Mouse (Mus musculus): ENCODE measurements at regions not wholly inside any gene's neighbourhood (a gene's known extent, or its start where the extent isn't known, plus 50 kb on each side); places are given as distances from the start of the nearest gene placed in this dataset.
A peak's percentile ranks its signal among the peaks of the same experiment; 100 is the strongest.

DNA sequence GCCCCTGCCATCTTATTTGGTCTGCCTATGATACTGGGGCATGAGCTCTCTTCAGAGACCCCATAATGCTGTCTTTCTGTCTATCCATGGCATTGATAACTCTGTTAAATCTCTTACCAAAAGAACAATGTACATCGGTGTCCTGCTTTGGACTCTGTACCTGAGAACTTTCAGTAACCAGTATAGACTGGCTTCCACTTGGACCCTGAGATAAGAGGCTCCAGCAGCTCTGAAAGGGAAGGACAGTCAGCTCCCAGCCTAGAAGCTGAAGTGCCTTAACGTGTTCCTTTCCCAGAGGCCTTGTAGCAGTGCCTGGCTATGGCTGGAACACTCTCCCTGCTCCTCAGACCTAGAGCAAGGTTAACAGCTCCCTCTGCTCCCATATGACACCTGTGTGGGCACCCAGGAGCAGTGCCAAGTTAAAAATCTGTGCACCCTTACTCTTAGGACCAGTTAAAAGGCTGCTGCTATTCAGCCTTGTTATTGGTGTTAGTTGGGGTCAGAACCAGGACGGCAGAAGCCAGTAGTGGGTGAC lies 343.8 kb upstream of the Hs6st1 start:
- DNase-seq, result no peak

GRCm38 (mm10) chr1:35726596-35726995 lies 341.6 kb upstream of the Hs6st1 start:
- DNase-seq, result peak; percentile 45

GRCm38 (mm10) chr1:35727310-35727990 lies 340.8 kb upstream of the Hs6st1 start:
- DNase-seq, result peak; percentile 84

GRCm38 (mm10) chr1:35729785-35730295 lies 338.4 kb upstream of the Hs6st1 start:
- DNase-seq, result no peak

DNA sequence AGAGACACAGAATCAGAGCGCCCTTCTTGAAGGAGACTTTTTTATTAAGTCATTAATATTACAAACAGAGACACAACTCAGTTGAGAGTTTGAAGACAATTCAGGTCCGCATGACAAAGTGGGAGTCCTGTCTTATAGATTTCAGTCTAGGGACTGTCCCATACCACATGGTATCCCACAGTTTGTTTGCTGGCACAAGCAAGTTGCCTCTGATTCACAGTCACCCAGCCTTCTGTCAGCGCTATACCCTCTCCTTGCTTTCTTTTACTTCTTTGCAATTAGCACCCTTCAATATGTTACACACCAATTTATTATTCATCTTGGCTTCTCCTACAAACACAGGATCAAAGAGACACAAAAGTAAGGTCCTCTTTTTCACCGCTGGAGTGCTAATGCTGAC lies 337.9 kb upstream of the Hs6st1 start:
- DNase-seq, result no peak

GRCm38 (mm10) chr1:35736247-35736646 lies 332.0 kb upstream of the Hs6st1 start:
- no peak for DNase-seq

GRCm38 (mm10) chr1:35749603-35750002 lies 318.6 kb upstream of the Hs6st1 start:
- no peak for DNase-seq

- DNase-seq, result no peak
Observed at GRCm38 (mm10) chr1:35750092-35750521, 318.1 kb upstream of the Hs6st1 start.

DNA sequence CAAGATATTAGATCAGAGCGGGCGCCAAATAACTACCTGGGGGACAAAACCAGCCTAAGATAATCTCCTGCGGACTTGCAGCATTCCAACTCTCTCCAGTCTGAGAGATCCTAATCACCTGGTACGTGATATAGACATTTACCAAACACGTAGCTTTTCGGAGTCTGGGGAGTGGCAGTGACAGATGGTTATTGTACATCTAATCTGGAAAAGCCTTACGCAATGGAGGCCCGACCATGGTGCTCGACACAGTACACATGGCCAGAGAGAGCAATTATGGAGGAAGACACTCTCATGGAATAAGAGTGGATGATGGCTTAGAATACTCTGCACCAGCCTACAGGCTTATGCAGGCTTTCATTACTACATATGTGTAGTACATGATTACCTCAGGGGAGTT lies 315.6 kb upstream of the Hs6st1 start:
- no peak for DNase-seq

DNA sequence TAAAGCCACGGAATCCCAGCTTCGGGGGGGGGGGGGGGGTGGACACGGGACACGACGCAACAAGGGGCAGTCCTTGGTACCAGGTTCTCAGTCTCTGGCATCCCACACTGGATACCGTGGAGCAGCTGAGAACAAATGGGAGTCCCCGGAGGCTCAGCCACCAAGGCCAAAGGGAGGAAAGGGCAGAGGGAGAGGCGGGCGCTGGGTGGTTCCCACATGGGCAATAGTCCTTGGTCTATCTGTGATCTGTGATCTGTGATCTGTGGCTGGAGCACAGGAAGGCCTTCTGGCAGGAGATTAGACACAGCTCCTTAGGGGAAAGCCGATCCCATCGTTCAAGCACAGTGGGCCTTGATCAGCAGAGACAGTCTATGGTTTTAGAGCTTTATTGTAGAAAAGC lies 314.0 kb upstream of the Hs6st1 start:
- no peak for DNase-seq

DNA sequence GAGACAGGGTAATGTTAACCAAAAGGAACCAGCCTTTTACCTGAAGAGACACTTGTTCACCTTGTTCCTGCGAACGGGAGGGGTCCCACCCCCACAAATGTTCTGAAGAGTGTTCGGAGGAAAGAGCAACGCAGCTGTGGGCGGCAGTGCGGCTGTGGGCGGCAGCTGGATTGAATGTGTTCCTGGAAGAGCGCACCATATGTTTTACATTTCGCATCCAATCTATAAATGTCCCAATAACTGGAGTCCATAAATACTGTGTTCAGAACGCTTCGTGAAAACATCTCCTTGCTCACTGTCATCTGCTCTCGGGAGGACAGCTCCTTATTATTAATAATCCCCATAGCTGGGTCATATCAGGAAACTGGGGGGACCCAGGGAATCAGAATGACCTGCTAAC lies 309.2 kb upstream of the Hs6st1 start:
- DNase-seq, result no peak

- DNase-seq, result no peak
Observed at GRCm38 (mm10) chr1:35759600-35759999, 308.6 kb upstream of the Hs6st1 start.

DNA sequence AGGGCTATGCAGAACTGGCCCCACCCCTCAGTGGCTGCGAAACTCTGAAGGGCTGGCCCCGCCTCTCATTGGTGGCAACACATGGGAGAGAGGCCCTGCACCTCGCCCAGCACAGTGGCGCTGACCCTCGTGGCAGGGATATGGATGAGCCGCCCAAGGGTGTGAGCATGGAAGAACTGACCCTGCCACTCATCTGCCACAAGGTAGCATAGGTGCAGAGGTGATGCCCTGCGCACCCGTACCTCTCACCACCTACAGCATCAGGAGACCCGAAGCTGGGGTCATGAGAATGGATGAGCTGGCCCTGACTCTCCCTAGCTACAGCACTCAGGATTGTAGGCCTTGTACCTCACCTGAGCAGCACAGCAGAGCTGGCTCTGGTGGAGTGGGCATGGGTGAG lies 305.1 kb upstream of the Hs6st1 start:
- no peak for DNase-seq

DNA sequence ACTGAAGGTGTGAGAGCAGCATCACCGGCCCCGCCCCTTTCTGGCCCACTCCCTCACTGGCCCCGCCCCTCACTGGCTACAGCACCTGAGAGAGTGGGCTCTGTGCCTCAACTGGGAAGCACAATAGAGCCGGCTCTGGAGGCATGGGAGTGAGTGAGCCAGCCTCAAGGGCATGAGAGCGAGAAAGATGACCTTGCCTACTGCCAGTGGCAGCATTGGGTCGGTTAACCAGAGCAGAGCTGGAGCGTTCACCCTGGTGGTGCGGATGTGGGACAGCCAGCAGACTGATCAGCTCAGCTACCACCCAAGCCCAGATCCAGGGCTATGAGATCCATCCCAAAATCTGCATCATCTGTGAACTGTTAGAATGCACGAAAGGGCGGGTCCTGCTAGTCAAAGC lies 304.7 kb upstream of the Hs6st1 start:
- DNase-seq, result no peak

GRCm38 (mm10) chr1:35764068-35764467 lies 304.1 kb upstream of the Hs6st1 start:
- no peak for DNase-seq

DNA sequence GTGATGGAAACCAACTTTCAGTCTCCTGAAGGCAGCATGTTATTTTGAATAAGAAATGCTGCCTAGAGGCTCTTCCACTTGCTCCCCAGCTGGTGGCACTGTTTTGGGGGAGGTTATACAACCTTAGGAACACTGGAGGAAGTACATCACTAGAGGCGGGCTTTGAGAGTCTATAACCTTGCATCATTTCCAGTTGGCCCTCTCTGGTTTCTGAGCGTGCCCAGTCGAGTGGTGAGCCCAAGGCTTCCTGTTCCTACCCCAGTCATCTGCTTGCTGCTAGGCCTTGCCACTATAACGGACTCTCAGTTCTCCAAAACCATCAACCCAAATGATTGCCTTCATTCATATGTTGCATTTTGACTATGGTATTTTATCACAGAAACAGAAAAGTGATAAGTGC lies 302.5 kb upstream of the Hs6st1 start:
- no peak for DNase-seq

DNA sequence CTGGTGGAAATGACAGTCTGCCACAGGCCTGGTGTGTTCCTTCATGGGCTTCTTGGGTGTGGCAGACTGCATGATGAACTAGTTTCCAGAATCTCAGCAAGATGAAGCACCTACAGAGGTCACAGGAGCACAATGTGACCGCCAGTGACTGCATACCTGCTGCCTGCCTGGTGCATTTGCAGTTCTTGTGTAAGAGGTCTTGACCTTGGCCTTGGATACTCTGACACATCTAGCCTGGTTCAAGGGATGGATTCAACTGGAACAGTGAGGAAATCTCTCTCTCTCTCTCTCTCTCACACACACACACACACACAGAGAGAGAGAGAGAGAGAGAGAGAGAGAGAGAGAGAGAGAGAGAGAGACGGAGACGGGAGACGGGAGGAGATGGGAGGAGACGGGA lies 301.9 kb upstream of the Hs6st1 start:
- no peak for DNase-seq

DNA sequence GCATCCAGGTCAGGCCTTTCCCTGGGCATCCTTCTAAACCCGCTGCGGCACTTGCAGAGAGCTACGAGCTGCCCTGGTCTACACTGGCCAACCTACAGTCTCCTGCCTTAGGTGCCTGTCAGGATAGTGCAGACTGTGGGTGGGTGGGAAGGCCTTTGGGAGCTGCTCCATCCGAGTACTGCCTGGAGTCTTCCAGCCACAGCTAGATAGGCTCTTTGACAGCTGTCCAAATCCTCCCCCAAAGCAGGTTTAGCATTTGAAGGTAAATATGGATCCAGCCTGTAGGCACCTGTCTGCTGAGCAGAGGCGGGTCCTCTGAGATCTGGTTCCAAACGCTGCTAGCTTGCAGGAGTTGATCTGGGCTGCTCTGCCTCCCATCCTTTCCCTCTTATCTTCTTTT lies 295.6 kb upstream of the Hs6st1 start:
- no peak for DNase-seq

GRCm38 (mm10) chr1:35774566-35774965 lies 293.6 kb upstream of the Hs6st1 start:
- DNase-seq, result no peak

- no peak for DNase-seq
Observed at GRCm38 (mm10) chr1:35782668-35783067, 285.5 kb upstream of the Hs6st1 start.

- no peak for DNase-seq
Observed at GRCm38 (mm10) chr1:35783427-35783826, 284.8 kb upstream of the Hs6st1 start.

DNA sequence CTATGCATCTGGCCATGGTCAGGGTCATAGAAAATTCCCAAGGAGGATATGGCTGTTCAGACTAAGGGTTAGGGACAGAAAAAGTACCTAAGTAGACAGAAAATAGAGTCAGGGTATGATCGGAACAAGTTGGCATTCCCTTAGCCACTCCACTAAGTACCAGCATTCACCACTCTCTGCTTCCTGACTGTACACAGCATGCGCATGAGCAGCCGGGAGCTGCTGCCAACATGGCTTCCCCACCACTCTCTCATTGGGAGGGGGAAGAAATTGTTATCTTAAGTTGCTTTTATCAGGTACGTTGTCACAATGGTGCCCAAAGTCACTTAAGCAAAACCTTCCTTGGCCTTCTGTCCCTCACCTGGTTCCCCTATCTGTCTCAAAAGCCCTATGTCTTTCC lies 282.0 kb upstream of the Hs6st1 start:
- DNase-seq, result no peak

DNA sequence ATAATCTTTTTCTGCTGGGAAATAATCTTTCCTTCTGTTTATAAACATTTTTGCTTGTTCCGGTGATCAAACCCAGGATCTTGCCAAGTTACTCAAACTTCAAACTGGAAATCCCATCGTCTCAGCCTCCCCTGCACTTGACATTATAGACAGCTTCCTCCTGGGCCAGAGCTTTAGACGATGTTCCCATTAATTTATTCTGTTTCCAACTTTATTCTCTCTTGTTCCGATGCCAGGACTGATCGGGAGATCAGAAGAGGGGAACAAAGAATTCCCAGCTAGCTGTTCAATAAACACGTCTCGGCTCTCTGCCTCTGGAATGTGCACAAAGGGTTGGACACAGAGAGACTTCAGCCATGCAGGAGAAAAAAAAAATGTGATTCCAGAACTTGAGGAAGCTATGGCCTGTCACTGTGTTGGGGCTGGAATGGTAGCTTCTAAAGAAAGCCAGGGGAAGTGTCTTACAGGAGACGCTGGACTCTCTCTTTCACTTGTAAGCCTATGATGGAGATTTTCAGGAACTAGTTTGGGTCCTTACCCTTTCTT lies 281.5 kb upstream of the Hs6st1 start:
- DNase-seq, result no peak

GRCm38 (mm10) chr1:35797064-35797463 lies 271.1 kb upstream of the Hs6st1 start:
- DNase-seq, result no peak

GRCm38 (mm10) chr1:35797526-35797925 lies 270.7 kb upstream of the Hs6st1 start:
- no peak for DNase-seq
